Mouse (Mus musculus) G1E (cell line): Measurements from ENCODE around the gene Ank3. TPM values are rescaled to one million over a fixed set of nuclear protein-coding genes. Genes with fewer than 3 reads are reported as not detected.
"Not testable (repeated sequence)": the region's sequence is repeated elsewhere in the genome, so short reads cannot be mapped to it uniquely, and the experiment has no call there.

Experiments used
- ATAC-seq: 2 replicates; pipeline ENCODE4 v1.8.0; 2016; ENCODE audit warnings: mild to moderate bottlenecking; ENCODE audit not compliant: insufficient number of reproducible peaks, poor library complexity, low FRiP score, severe bottlenecking; ENCODE audit errors: extremely low read depth
- DNase-seq: peaks from one replicate; pipeline ENCODE4 v3.0.0; 2012; ENCODE audit warnings: low spot score
- H3K27me3 ChIP-seq: 2 replicates; pipeline ENCODE4 v1.6.1; 2012; ENCODE audit warnings: mild to moderate bottlenecking, low read length, inconsistent platforms; ENCODE audit not compliant: insufficient read depth
- H3K36me3 ChIP-seq: replicated peaks from 2 replicates; pipeline ENCODE3; 2012; ENCODE audit warnings: mild to moderate bottlenecking, inconsistent platforms
- H3K4me1 ChIP-seq: 2 replicates; pipeline ENCODE4 v1.6.1; 2012; ENCODE audit warnings: low read depth, low read length, inconsistent platforms, mixed read lengths; ENCODE audit not compliant: insufficient read depth
- H3K4me3 ChIP-seq: 2 replicates; pipeline ENCODE4 v1.5.1; 2012; ENCODE audit warnings: low read depth, mild to moderate bottlenecking, inconsistent platforms, low read length, moderate library complexity, mixed read lengths
- H3K9me3 ChIP-seq: replicated peaks from 2 replicates; pipeline ENCODE4 v1.6.1; 2012; ENCODE audit warnings: inconsistent platforms
- CTCF ChIP-seq: IDR thresholded peaks from 2 replicates; pipeline ENCODE4 v1.5.1; 2012; ENCODE audit warnings: low read depth, low read length, inconsistent platforms, mixed read lengths
- GATA1 ChIP-seq: IDR thresholded peaks from 2 replicates; pipeline ENCODE4 v1.6.1; 2012; ENCODE audit warnings: borderline replicate concordance, low read length, inconsistent platforms, mixed read lengths
- GATA2 ChIP-seq: IDR thresholded peaks from 2 replicates; pipeline ENCODE4 v1.6.1; 2012; ENCODE audit warnings: low read depth, low read length, inconsistent platforms, borderline replicate concordance
- POLR2AphosphoS5 ChIP-seq: IDR thresholded peaks from 2 replicates; pipeline ENCODE4 v1.6.1; 2012; ENCODE audit warnings: low read depth, low read length, inconsistent platforms; ENCODE audit not compliant: insufficient replicate concordance
- TAL1 ChIP-seq: conservative IDR thresholded peaks from 2 replicates; pipeline ENCODE4 v1.6.1; 2012; ENCODE audit warnings: low read depth, low read length, inconsistent platforms, mixed read lengths
- polyA plus RNA-seq: library from polyadenylated mRNA; stranded (reverse); fragments of >175 nt; gene quantifications from 2 replicates; pipeline ENCODE4 v1.2.3, GENCODE M21; 2012
- total RNA-seq, 2 experiments: library from RNA; stranded (forward) in 1 of 2; stranded (reverse) in 1 of 2; fragments of 200-1000 nt in 1 of 2; fragments of >200 nt in 1 of 2; fragmentation: Nextera tagmentation in 1 of 2; gene quantifications; 2 replicates each; pipeline ENCODE4 v1.2.3; 2014 to 2017

Ank3 gene
- total and polyA plus RNA-seq, 3 experiments: 0.98 TPM; not detected in 2

GRCm38 (mm10) chr10:69909856-69910255, 511.3 kb downstream of the Ank3 start:
- H3K4me3 ChIP-seq: no peak overlapping the region
- H3K4me1 ChIP-seq: no peaks in the 10 kb centered on the region

GRCm38 (mm10) chr10:69910304-69910703, 511.7 kb downstream of the Ank3 start:
- not testable (repeated sequence) for ATAC-seq, H3K27me3 ChIP-seq, H3K4me1 ChIP-seq, H3K36me3 ChIP-seq, H3K4me3 ChIP-seq, DNase-seq
- peaks cover 39% of the 10 kb centered on the region for H3K9me3 ChIP-seq

More at GRCm38 (mm10) chr10:69909856-69910255, 511.3 kb downstream of the Ank3 start:
- Histone ChIP-seq H3K9me3 (peaks cover 38% of the 10 kb centered on the region), H3K36me3 (no peaks in the 10 kb centered on the region), H3K27me3 (no peaks in the 10 kb centered on the region)
- TF ChIP-seq GATA1 (no peak), GATA2 (no peak), CTCF (no peak), POLR2AphosphoS5 (no peak), TAL1 (no peak)
- no peak for DNase-seq
- ATAC-seq: no peak

GRCm38 (mm10) chr10:69910726-69911125, 512.2 kb downstream of the Ank3 start:
- not testable (repeated sequence) for H3K4me1 ChIP-seq, H3K36me3 ChIP-seq

GRCm38 (mm10) chr10:69915566-69915965, 517.0 kb downstream of the Ank3 start:
- no peak for DNase-seq
- Histone ChIP-seq H3K36me3 (no peaks in the 10 kb centered on the region), H3K9me3 (peaks cover 52% of the 10 kb centered on the region), H3K4me1 (no peaks in the 10 kb centered on the region), H3K27me3 (peaks cover 2% of the 10 kb centered on the region; the same call in 1 of the 2 replicates), H3K4me3 (no peak overlapping the region)
- no peak for ATAC-seq
- TF ChIP-seq GATA2: no peak

More at GRCm38 (mm10) chr10:69910726-69911125, 512.2 kb downstream of the Ank3 start:
- H3K4me3 ChIP-seq, H3K27me3 ChIP-seq, ATAC-seq, DNase-seq: not testable (repeated sequence)
- H3K9me3 ChIP-seq: peaks cover 42% of the 10 kb centered on the region

DNA sequence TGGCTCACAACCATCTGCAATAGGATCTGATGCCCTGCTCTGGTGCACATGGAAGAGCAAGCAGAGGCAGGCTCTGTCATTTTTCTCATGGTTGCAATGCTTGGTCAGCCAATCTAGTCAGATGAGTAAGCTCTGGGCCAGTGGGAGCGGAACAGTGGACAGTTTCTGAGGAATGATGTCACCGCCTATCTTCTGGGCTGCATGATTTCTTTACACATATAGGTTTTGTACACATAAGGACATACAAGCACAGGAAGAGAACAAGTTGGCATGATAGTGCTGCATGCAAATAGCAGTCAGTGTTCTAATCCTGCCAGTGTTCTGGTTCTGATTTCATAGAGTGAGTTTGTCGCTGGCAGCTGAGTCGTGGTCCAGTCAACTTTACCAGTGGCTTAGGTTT, 517.6 kb downstream of the Ank3 start:
- Histone ChIP-seq H3K4me1 (no peaks in the 10 kb centered on the region), H3K36me3 (no peaks in the 10 kb centered on the region), H3K4me3 (no peak overlapping the region), H3K9me3 (peaks cover 56% of the 10 kb centered on the region), H3K27me3 (peaks cover 2% of the 10 kb centered on the region; the same call in 1 of the 2 replicates)
- DNase-seq (no peak), ATAC-seq (no peak)
- no peak for TF ChIP-seq GATA1
- TF ChIP-seq POLR2AphosphoS5: no peak
- no peak for TF ChIP-seq CTCF
- no peak for TF ChIP-seq GATA2
- TF ChIP-seq TAL1: no peak

- Histone ChIP-seq H3K4me3 (no peak overlapping the region), H3K4me1 (no peaks in the 10 kb centered on the region), H3K9me3 (peaks cover 58% of the 10 kb centered on the region), H3K36me3 (no peaks in the 10 kb centered on the region), H3K27me3 (peaks cover 2% of the 10 kb centered on the region; the same call in 1 of the 2 replicates)
- ATAC-seq (no peak), DNase-seq (no peak)
- TF ChIP-seq TAL1 (no peak), GATA2 (no peak), POLR2AphosphoS5 (no peak), GATA1 (no peak), CTCF (no peak)
Measured at GRCm38 (mm10) chr10:69916689-69917435, 518.3 kb downstream of the Ank3 start.

DNA sequence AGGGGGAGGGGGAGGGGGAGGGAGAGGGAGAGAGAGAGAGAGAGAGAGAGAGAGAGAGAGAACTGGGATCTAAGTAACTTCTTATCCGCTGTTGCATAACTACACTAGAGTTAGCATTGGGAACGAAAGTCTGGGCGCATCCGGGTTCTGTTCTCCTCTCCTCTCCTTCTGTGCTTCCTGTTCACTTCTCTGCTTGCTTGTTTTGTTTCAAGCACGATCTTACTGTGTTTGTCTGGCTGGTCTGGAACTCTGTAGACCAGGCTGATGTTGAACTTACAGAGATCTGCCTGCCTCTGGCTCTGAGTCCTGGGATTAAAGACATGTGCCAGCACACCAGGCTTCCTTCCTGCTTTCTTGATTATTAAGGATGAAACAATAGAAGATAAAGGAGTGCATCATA, 519.1 kb downstream of the Ank3 start:
- H3K36me3 ChIP-seq: no peaks in the 10 kb centered on the region
- TF ChIP-seq GATA1: no peak
- TF ChIP-seq CTCF: no peak
- TF ChIP-seq POLR2AphosphoS5: no peak
- no peak for TF ChIP-seq GATA2
- H3K9me3 ChIP-seq: peaks cover 64% of the 10 kb centered on the region
- no peak overlapping the region for H3K4me3 ChIP-seq
- DNase-seq (no peak), ATAC-seq (no peak)
- peaks cover 2% of the 10 kb centered on the region; the same call in 1 of the 2 replicates for H3K27me3 ChIP-seq
- H3K4me1 ChIP-seq: no peaks in the 10 kb centered on the region
